Mouse (Mus musculus) heart, postnatal 0 days (tissue): ENCODE measurements around the gene Il21. TPM values are rescaled to one million over a fixed set of nuclear protein-coding genes. Genes with fewer than 3 reads are reported as not detected.

Experiments used
- ATAC-seq: fragments of 200-750 bp; cut with Nextera tagmentation; 2 replicates; pipeline ENCODE4 v1.8.0; 2017; ENCODE audit warnings: low read depth, moderate number of reproducible peaks, moderate library complexity; ENCODE audit not compliant: insufficient read depth
- DNase-seq: peaks from one replicate; pipeline ENCODE4 v3.0.0-alpha.2; 2016; ENCODE audit warnings: low spot score
- H3K27ac ChIP-seq: fragments of 300-500 bp; sonication (generic); 2 replicates; pipeline ENCODE4 v1.5.1; 2014; ENCODE audit warnings: low read depth, mild to moderate bottlenecking
- H3K27me3 ChIP-seq: fragments of 300-500 bp; sonication (generic); 2 replicates; pipeline ENCODE4 v1.6.1; 2014; ENCODE audit warnings: low read length, mixed read lengths; ENCODE audit not compliant: control insufficient read depth, insufficient read depth
- H3K36me3 ChIP-seq: fragments of 300-500 bp; sonication (generic); replicated peaks from 2 replicates; pipeline ENCODE4 v1.6.1; 2014; ENCODE audit warnings: low read length, mixed read lengths; ENCODE audit not compliant: control insufficient read depth, insufficient read depth
- H3K4me1 ChIP-seq: fragments of 300-500 bp; sonication (generic); 2 replicates; pipeline ENCODE4 v1.6.1; 2014; ENCODE audit warnings: antibody characterized with exemption; ENCODE audit not compliant: control insufficient read depth, insufficient read depth
- H3K4me2 ChIP-seq: fragments of 300-500 bp; sonication (generic); 2 replicates; pipeline ENCODE4 v1.6.1; 2014; ENCODE audit warnings: low read depth, mild to moderate bottlenecking, low read length, moderate library complexity
- H3K4me3 ChIP-seq: fragments of 300-500 bp; sonication (generic); 2 replicates; pipeline ENCODE4 v1.5.1; 2014; ENCODE audit warnings: low read depth, low read length
- H3K9ac ChIP-seq: fragments of 300-500 bp; sonication (generic); replicated peaks from 2 replicates; pipeline ENCODE4 v1.6.1; 2014; ENCODE audit warnings: low read depth, low read length, mixed read lengths
- H3K9me3 ChIP-seq: fragments of 300-500 bp; sonication (generic); replicated peaks from 2 replicates; pipeline ENCODE4 v1.6.1; 2016; ENCODE audit warnings: low read length; ENCODE audit not compliant: control insufficient read depth
- CTCF ChIP-seq: IDR thresholded peaks from 2 replicates; pipeline ENCODE4 v1.5.1; 2016; ENCODE audit warnings: antibody characterized with exemption, control low read depth, low read depth
- EP300 ChIP-seq: IDR thresholded peaks from 2 replicates; pipeline ENCODE4 v1.6.1; 2016; ENCODE audit warnings: antibody characterized with exemption, low read depth
- WGBS: fragments of 180-500 bp; shearing (Covaris S2); extraction: QIAGEN DNeasy Blood & Tissue Kit; methylation state at CpG from one replicate; pipeline ENCODE4 v1.1.7; 2014; 5-methylcytosine and 5-hydroxymethylcytosine counted together
- polyA plus RNA-seq: library from polyadenylated mRNA; unstranded; fragments of >200 nt; fragmentation: Nextera tagmentation; extraction: Ambion mirVana; gene quantifications from 2 replicates; pipeline ENCODE4 v1.2.1, GENCODE M21; 2015
- total RNA-seq: library from RNA; depleted of rRNA; stranded (reverse); fragments of >200 nt; gene quantifications from 2 replicates; pipeline ENCODE4 v1.2.3, GENCODE M21; 2014; ENCODE audit warnings: low replicate concordance; rRNA removed

Il21 gene
- total RNA-seq (not detected in 2 replicates), polyA plus RNA-seq (not detected in 2 replicates)

DNA sequence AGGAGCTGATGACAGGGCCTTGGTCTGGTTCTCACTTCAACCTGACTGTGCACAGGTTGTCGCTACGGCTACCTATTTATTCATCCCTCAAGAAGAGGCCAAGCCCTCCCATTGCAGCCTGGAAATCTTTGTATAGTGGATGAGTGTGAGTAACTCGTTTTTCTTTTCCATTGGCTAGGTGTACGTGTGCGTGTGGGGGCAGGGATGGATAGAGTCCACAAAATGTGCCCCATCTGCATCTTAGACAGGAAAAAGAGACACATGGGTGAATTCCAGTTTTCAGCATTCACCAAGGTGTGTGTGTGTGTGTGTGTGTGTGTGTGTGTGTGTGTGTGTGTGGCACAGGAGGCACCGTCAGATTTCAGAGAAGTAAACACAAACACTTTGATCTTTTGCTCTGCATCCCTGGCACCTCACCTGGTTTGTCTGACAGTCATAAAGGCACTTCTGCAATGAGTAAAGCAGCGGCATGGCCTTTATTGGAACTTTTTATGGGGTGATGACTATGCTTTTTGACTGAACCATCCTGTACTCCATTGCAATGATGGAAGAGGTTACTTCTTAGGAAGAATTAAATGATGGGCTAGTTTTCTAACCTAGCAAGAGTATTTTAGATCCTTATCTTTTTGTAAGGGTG, at the start of gene Il21:
TSS of gene Il21 (minus strand) at position 51 of the 637 bp plus-strand sequence.
- Histone ChIP-seq H3K9me3 (no peaks in the 10 kb centered on the region), H3K36me3 (no peaks in the 10 kb centered on the region), H3K9ac (no peak within 1 kb of the TSS), H3K4me2 (no peak within 1 kb of the TSS), H3K4me1 (no peaks in the 10 kb centered on the region), H3K4me3 (no peak within 1 kb of the TSS), H3K27ac (no peak within 1 kb of the TSS), H3K27me3 (no peaks in the 10 kb centered on the region)
- TF ChIP-seq CTCF (no peak), EP300 (no peak)
- WGBS = 80% methylated on average over 7 of the region's 7 CpGs
- DNase-seq (no peak), ATAC-seq (no peak)

DNA sequence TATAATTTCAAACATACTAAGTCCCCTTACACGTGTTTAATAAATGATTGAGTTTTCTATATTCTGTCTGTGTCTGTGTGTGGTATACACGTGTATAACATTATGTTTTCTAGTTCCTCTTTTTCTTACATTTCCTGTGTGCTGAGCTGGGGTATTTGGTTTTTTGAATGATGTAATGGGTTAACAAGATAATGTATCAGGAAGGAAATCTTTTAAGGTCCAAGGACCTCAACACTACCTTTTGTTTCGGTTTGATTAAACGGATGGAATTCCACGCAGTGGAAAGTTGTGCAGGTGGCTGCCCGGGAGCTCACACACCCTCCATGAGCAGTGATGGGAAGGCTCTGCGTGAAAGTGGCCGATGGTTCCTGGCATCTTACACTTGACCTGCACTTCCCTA, 48.4 kb upstream of the Il21 start:
- Histone ChIP-seq H3K4me3 (no peak overlapping the region), H3K4me2 (no peak overlapping the region), H3K9me3 (no peaks in the 10 kb centered on the region), H3K27ac (no peak overlapping the region), H3K9ac (no peak overlapping the region), H3K27me3 (no peaks in the 10 kb centered on the region), H3K4me1 (no peaks in the 10 kb centered on the region), H3K36me3 (no peaks in the 10 kb centered on the region)
- DNase-seq = no peak
- 59% methylated on average over 8 of the region's 8 CpGs for WGBS
- TF ChIP-seq CTCF (no peak), EP300 (no peak)
- ATAC-seq = no peak

DNA sequence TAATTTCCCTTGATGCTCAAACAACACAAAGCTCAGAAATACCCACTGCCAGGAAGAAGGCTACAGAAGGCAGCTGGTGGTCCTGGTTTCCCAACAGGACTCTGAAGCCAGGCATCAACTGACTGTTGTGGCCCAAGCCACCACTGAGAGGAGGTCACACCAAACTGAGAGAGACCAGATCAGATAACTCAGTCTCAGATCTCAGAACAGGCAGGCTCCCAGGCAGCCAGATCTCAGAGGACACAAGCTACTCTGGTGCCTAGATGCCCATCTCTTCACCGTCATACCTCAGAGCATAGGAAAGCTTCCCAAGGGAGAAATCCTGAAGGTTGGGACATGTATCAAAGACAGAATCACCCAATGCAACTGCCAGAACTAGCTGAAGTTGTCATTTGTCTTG, 47.8 kb upstream of the Il21 start:
- ATAC-seq = no peak
- no peak for TF ChIP-seq CTCF
- no peak for TF ChIP-seq EP300

DNA sequence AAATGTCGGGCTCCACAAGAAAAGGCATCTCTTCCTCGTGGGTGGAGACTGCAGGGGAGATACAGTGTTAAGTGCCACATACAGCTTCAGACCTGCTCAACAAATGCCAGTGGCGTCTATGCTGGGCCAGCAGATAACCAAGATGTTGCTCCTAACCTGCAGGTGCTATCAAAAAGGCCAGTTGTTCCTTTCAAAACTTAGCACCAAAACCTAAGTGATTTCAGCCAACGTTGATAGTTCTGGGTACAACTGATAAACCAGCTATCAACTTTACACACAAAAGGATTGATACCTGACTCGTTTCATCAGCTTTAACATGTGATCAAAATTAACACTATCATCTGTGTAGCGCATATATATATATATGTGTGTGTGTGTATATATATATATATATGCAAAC, 42.2 kb upstream of the Il21 start:
- WGBS = 57% methylated on average over 6 of the region's 6 CpGs

More for the DNA sequence above, 47.8 kb upstream of the Il21 start:
- Histone ChIP-seq H3K36me3 (no peaks in the 10 kb centered on the region), H3K9ac (no peak overlapping the region), H3K4me3 (no peak overlapping the region), H3K27me3 (no peaks in the 10 kb centered on the region), H3K4me2 (no peak overlapping the region), H3K9me3 (no peaks in the 10 kb centered on the region), H3K4me1 (no peaks in the 10 kb centered on the region), H3K27ac (no peak overlapping the region)
- no peak for DNase-seq
- 74% methylated on average over 1 of the region's 1 CpGs for WGBS

DNA sequence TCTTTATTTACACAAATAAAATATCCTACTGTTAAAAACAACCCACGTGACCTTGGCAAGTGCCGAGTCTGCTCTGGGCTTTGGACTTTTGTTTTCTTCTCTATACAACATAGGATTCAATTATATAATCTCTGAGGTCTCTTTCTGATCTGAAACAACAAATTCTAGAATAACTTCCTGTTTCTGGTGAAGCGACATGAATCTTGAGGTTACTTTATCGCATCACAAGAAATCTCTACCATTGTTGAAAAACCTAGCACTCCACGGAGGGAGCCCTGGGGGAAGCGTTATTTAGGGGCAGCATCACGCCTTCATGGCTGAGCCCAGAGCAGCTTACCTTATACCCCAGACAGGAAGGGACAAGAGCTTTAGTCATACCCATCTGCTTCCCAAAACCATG, 40.7 kb upstream of the Il21 start:
- no peak for ATAC-seq
- DNase-seq = no peak

More for the DNA sequence above, 42.2 kb upstream of the Il21 start:
- Histone ChIP-seq H3K4me2 (no peak overlapping the region), H3K36me3 (no peaks in the 10 kb centered on the region), H3K27ac (no peak overlapping the region), H3K9ac (no peak overlapping the region), H3K4me3 (no peak overlapping the region), H3K4me1 (no peaks in the 10 kb centered on the region), H3K27me3 (no peaks in the 10 kb centered on the region), H3K9me3 (no peaks in the 10 kb centered on the region)
- DNase-seq (no peak), ATAC-seq (no peak)
- TF ChIP-seq EP300 (no peak), CTCF (no peak)

DNA sequence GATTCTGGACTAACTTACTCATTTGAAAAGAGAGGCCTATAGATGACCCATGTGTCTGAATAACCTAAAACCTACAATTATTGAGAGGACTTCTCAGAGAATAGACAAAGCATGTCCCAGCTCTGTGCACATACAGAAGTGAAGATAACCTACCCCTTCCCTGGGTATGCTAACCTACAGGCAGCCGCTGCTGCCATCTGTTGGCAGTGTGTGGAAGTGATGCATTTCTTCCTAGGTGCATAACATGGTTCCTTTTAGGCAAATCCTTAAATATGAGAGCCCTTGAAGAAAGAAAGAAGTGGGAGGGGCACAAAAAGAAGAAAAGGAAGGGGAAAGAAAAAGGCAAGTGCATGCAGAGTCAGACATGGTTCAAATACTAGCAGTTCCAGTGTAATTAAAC, 38.8 kb upstream of the Il21 start:
- H3K4me2 ChIP-seq = no peak overlapping the region
- no peaks in the 10 kb centered on the region for H3K4me1 ChIP-seq
- no peaks in the 10 kb centered on the region for H3K9me3 ChIP-seq
- TF ChIP-seq EP300 (no peak), CTCF (peak; percentile 83)
- DNase-seq (peak; percentile 15), ATAC-seq (no peak)
- no peak overlapping the region for H3K27ac ChIP-seq
- H3K4me3 ChIP-seq = no peak overlapping the region
- H3K27me3 ChIP-seq = no peaks in the 10 kb centered on the region
- H3K36me3 ChIP-seq = no peaks in the 10 kb centered on the region
- H3K9ac ChIP-seq = no peak overlapping the region
- 0% methylated on average over 1 of the region's 1 CpGs for WGBS

More for the DNA sequence above, 40.7 kb upstream of the Il21 start:
- Histone ChIP-seq H3K27ac (no peak overlapping the region), H3K36me3 (no peaks in the 10 kb centered on the region), H3K9me3 (no peaks in the 10 kb centered on the region), H3K4me2 (no peak overlapping the region), H3K4me3 (no peak overlapping the region), H3K4me1 (no peaks in the 10 kb centered on the region), H3K9ac (no peak overlapping the region), H3K27me3 (no peaks in the 10 kb centered on the region)
- TF ChIP-seq EP300 (no peak), CTCF (no peak)
- 73% methylated on average over 7 of the region's 7 CpGs for WGBS
